Mouse (Mus musculus) bone marrow macrophage, adult 2 months (primary cell): Measurements from ENCODE around the gene Myh6. TPM values are rescaled to one million over a fixed set of nuclear protein-coding genes. Genes with fewer than 3 reads are reported as not detected.
"Not testable (repeated sequence)": the region's sequence is repeated elsewhere in the genome, so short reads cannot be mapped to it uniquely, and the experiment has no call there.

Experiments
- H3K27ac ChIP-seq: 2 replicates; pipeline ENCODE4 v1.5.1; 2012; ENCODE audit warnings: low read depth, low read length; ENCODE audit not compliant: insufficient read depth
- H3K4me1 ChIP-seq: 2 replicates; pipeline ENCODE4 v1.6.1; 2012; ENCODE audit warnings: low read length; ENCODE audit not compliant: control insufficient read depth, insufficient read depth
- H3K4me3 ChIP-seq: 2 replicates; pipeline ENCODE4 v1.5.1; 2012; ENCODE audit warnings: mild to moderate bottlenecking, low read length, moderate library complexity; ENCODE audit not compliant: insufficient read depth
- CTCF ChIP-seq: IDR thresholded peaks from 2 replicates; pipeline ENCODE4 v1.5.1; 2012; ENCODE audit warnings: low read depth, mild to moderate bottlenecking, low read length, moderate library complexity
- POLR2A ChIP-seq: IDR thresholded peaks from 2 replicates; pipeline ENCODE4 v1.6.1; 2012; ENCODE audit warnings: mild to moderate bottlenecking, low read depth, low read length, borderline replicate concordance
- polyA plus RNA-seq: library from polyadenylated mRNA; stranded (reverse); fragments of >200 nt; gene quantifications from 2 replicates; pipeline ENCODE4 v1.2.4, GENCODE M21; 2012; ENCODE audit not compliant: missing spikeins, insufficient read depth, insufficient read length

The Myh6 gene
- polyA plus RNA-seq, 1 experiment = not detected

DNA sequence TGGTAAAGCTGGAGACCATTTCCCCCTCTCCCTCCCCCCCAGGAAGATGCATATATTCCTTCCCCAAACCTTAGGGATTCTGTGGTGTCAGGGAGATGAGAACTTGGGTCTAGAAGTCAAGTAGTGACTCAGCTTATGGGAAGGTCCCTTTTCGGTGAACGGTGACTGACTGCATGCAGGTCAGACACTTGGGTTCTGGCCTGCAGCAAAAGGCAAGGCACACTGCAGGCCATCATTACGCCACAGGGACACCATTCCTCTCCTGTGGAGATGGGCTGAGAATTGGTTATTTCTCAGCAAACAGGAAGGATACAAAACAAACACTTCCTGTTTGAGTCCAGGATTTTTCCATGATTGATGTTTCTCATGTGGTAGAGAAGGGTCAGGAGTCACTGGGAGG lies 7.5 kb downstream of the Myh6 start:
- TF ChIP-seq CTCF = no peak
- no peak for TF ChIP-seq POLR2A
- no peaks in the 10 kb centered on the region; the same call in none of the 2 replicates for H3K4me1 ChIP-seq
- H3K27ac ChIP-seq = no peak overlapping the region
- H3K4me3 ChIP-seq = no peak overlapping the region

DNA sequence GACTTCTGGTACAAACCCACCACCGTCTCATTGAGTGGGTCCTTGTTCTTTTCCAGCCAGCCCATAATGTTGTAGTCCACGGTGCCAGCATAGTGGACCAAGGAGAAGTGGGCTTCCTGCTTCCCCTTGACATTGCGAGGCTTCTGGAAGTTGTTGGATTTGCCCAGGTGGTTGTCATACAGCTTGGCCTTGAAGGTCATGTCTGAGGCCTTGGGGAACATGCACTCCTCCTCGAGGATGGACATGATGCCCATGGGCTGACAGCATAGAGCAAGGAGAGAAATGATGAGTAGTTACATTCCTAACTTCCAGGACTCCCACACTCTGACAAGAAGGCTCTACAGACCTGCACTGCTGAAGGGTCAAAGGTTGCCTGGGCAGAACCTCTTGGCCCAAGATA lies 8.2 kb downstream of the Myh6 start:
- Histone ChIP-seq H3K27ac (no peak overlapping the region), H3K4me1 (no peaks in the 10 kb centered on the region; the same call in none of the 2 replicates), H3K4me3 (no peak overlapping the region)
- TF ChIP-seq CTCF = no peak
- TF ChIP-seq POLR2A = no peak

DNA sequence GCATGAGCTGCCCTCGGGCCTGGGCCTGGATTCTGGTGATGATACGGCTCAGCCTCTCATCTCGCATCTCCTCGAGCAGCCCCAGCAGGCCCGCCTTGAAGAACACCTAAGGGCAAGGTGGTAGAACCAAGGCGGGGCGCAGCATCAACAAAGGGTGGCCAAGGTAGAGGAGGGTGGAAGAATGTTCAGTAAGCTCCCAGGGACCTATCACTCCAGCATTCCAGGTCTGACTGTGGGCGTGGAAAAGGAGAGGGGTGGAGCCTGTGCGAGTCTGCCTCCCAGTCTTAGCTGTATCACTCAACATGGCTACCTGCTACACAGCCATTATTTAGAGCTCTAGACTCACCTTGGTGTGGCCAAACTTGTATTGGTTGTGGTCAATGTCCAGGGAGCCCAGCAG lies 10.2 kb downstream of the Myh6 start:
- no peaks in the 10 kb centered on the region; the same call in none of the 2 replicates for H3K4me1 ChIP-seq
- H3K27ac ChIP-seq = no peak overlapping the region
- no peak overlapping the region for H3K4me3 ChIP-seq
- no peak for TF ChIP-seq POLR2A
- TF ChIP-seq CTCF = no peak

DNA sequence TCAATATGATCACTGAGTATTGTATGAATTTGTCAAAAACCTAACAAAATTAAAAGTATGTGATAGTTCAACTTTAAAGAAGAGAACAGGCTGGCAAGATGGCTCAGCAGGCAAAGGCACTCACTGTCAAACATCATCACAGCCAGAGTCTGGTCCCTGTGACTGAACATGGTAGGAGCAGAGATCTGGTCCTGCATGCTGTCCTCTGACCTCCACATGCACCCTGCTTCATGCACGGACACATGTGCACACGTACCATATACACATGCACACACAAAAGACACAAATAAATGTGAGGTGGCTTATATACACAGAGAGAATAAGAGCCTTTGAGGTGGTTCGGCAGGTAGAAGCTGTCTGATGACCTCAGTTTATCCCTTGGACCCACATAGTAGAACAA lies 11.2 kb downstream of the Myh6 start:
- H3K4me1 ChIP-seq = no peaks in the 10 kb centered on the region; the same call in 1 of the 2 replicates
- TF ChIP-seq POLR2A = no peak
- TF ChIP-seq CTCF = no peak
- H3K4me3 ChIP-seq = no peak overlapping the region
- H3K27ac ChIP-seq = no peak overlapping the region

DNA sequence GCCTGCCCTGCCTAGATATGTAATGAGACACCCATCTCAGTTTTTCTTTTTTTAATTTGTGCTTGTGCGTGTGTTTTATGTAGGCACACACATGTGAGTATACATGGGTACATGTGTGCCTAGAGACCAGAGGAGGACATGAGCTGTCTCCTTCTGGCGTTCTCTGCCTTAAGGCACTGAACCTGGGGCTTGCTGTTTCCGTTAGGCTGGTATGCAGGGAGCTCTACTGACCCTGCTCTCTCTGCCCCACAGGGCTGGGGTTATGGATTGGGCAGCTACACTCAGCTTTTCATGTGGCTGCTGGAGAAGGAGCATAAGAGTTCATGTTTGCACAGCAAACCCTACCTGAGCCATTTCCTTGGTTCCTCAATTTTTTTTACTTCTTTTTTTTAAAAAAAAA lies 12.3 kb downstream of the Myh6 start:
- Histone ChIP-seq H3K4me3 (no peak overlapping the region), H3K4me1 (no peaks in the 10 kb centered on the region), H3K27ac (no peak overlapping the region)
- no peak for TF ChIP-seq POLR2A
- TF ChIP-seq CTCF = no peak

DNA sequence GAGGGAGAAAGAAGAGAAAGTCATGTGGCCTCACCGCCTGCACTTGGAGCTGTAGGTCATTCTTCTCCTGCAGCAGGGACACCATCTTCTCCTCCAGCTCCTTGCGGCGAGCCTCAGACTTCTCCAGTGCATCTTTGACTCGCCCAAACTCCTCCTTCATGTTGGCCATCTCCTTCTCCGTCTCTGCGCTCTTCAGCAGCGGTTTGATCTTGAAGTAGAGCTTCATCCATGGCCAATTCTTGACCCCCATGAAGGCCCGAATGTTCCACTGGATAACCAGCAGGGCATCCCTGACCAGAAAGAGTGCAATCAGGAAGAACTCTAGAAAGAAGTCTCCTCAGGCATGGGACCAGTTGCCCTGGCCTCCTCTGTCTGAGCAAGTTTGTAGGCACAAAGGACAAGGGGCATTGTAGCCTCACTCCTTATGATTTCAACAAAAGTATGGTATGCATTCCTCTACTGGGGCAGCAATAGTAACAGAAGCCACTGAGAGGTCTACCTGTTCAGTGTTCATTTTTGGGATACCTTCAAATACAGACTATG lies 13.0 kb downstream of the Myh6 start:
- no peak overlapping the region for H3K27ac ChIP-seq
- no peak for TF ChIP-seq CTCF
- TF ChIP-seq POLR2A = no peak
- no peaks in the 10 kb centered on the region for H3K4me1 ChIP-seq
- H3K4me3 ChIP-seq = no peak overlapping the region

DNA sequence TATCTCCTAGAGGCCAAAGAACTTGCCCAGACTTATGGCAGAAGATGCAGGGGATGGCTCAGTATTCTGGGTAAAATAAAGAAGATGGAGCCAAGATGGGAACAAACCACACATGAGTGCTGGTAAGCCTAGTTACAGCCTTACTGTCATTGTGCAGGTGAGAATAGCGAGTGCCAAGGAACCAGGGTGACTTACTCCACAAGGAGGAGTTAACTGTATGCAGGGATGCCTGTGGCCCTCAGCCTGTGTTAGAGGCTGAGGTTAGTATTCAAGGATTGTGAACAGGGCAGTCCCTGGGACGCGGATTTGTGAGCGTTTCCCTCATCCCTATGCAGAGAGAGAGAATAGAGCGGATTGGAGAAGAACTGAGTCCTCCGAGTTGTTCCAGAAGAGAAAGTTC lies 15.1 kb downstream of the Myh6 start:
- TF ChIP-seq CTCF (no peak), POLR2A (no peak)
- H3K27ac ChIP-seq = no peak overlapping the region
- H3K4me3 ChIP-seq = no peak overlapping the region
- H3K4me1 ChIP-seq = no peaks in the 10 kb centered on the region

DNA sequence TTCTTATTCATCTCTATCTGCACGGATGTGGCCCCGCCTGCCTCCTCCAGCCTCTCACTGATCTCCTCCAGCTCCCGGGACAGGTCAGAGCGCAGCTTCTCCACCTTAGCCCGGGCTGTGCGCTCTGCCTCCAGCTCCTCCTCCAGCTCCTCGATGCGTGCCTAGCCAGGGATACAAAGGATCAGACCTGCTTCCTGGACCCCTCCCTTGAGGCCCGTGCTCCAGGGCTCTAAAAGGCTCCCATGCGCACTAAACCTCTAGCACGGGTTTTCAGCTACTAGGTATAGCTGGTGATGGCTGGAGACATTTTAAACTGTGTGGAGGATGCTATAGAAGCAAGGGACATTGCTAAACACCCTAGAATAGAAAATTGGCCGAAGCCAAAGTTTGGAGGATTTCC lies 16.2 kb downstream of the Myh6 start:
- H3K4me3 ChIP-seq = no peak overlapping the region
- H3K4me1 ChIP-seq = no peaks in the 10 kb centered on the region
- no peak for TF ChIP-seq POLR2A

DNA sequence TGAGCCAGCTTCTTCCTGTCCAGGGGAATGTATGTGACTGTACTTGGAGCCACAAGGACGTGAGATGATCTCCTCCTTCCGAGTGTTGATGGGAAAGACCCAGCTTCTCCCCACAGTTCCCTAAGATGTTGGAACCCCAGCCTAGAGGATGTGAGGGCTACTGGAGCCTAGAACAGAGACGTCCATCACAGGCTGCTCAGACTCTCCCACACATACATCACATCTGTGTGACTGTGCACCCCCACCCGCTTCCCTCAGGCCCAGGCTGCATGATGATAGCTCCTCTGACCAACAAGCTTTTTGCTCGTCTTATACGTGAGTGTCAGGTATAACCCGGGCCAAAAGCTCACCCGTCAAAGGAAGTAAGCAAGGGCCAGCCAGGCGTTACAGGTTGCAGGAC lies 17.9 kb downstream of the Myh6 start:
- TF ChIP-seq POLR2A = no peak
- TF ChIP-seq CTCF = no peak
- Histone ChIP-seq H3K4me3 (no peak overlapping the region), H3K4me1 (no peaks in the 10 kb centered on the region), H3K27ac (no peak overlapping the region)

More for the DNA sequence above, 16.2 kb downstream of the Myh6 start:
- H3K27ac ChIP-seq = no peak overlapping the region

DNA sequence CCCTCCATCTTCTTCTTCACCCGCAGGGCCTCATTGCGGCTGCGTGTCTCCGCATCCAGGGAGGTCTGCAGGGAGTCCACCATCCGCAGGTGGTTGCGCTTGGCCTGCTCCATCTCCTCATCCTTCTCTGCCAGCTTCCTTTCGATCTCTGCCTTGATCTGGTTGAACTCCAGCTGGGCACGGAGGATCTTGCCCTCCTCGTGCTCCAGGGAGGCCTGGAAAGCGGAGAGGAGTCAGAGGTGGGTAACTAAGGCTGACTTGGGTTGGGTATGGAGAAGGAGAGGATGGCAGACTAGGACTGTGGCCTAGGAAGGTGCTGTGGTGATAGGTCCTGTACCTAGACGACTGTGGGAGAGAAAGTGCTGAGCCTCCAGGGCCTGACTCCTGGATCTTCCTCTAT lies 19.7 kb downstream of the Myh6 start:
- not testable (repeated sequence) for H3K4me1 ChIP-seq, H3K4me3 ChIP-seq, H3K27ac ChIP-seq
